Mouse (Mus musculus): ENCODE measurements at regions not wholly inside any gene's neighbourhood (a gene's known extent, or its start where the extent isn't known, plus 50 kb on each side); places are given as distances from the start of the nearest gene placed in this dataset.
A peak's percentile ranks its signal among the peaks of the same experiment; 100 is the strongest.

- no peak for DNase-seq
These were observed 70.5 kb upstream of the Efemp1 start for GRCm38 (mm10) chr11:28782486-28782885.

GRCm38 (mm10) chr11:28770831-28771230 lies 82.2 kb upstream of the Efemp1 start:
- DNase-seq, result no peak

GRCm38 (mm10) chr11:28760751-28761150 lies 92.3 kb upstream of the Efemp1 start:
- DNase-seq, result no peak

GRCm38 (mm10) chr11:28734941-28735597 lies 117.9 kb upstream of the Efemp1 start:
- DNase-seq, result peak; percentile 4

GRCm38 (mm10) chr11:28734581-28734931 lies 118.4 kb upstream of the Efemp1 start:
- DNase-seq, result no peak

- DNase-seq, result no peak
These were observed 119.0 kb upstream of the Efemp1 start for GRCm38 (mm10) chr11:28733877-28734580.

- no peak for DNase-seq
These were observed 122.9 kb upstream of the Efemp1 start for GRCm38 (mm10) chr11:28730140-28730539.

GRCm38 (mm10) chr11:28709511-28709910 lies 125.4 kb upstream of the Ccdc85a start:
- DNase-seq, result no peak

- DNase-seq, result no peak
These were observed 124.3 kb upstream of the Ccdc85a start for GRCm38 (mm10) chr11:28708431-28708830.

- no peak for DNase-seq
These were observed 118.3 kb upstream of the Ccdc85a start for GRCm38 (mm10) chr11:28702384-28702783.

GRCm38 (mm10) chr11:28701379-28701778 lies 117.3 kb upstream of the Ccdc85a start:
- no peak for DNase-seq

GRCm38 (mm10) chr11:28699766-28700165 lies 115.6 kb upstream of the Ccdc85a start:
- no peak for DNase-seq

- no peak for DNase-seq
These were observed 113.7 kb upstream of the Ccdc85a start for GRCm38 (mm10) chr11:28697644-28698480.

- DNase-seq, result no peak
These were observed 110.9 kb upstream of the Ccdc85a start for GRCm38 (mm10) chr11:28695031-28695430.

- DNase-seq, result no peak
These were observed 109.2 kb upstream of the Ccdc85a start for GRCm38 (mm10) chr11:28693303-28693702.

GRCm38 (mm10) chr11:28692263-28693194 lies 108.4 kb upstream of the Ccdc85a start:
- DNase-seq, result no peak

GRCm38 (mm10) chr11:28688436-28688835 lies 104.3 kb upstream of the Ccdc85a start:
- DNase-seq, result no peak

GRCm38 (mm10) chr11:28685407-28685806 lies 101.3 kb upstream of the Ccdc85a start:
- DNase-seq, result no peak

GRCm38 (mm10) chr11:28681311-28681710 lies 97.2 kb upstream of the Ccdc85a start:
- DNase-seq, result no peak

- DNase-seq, result no peak
These were observed 86.6 kb upstream of the Ccdc85a start for GRCm38 (mm10) chr11:28670765-28671164.

- no peak for DNase-seq
These were observed 85.2 kb upstream of the Ccdc85a start for GRCm38 (mm10) chr11:28669359-28669758.

- DNase-seq, result no peak
These were observed 76.3 kb upstream of the Ccdc85a start for GRCm38 (mm10) chr11:28660377-28660776.
